Mouse (Mus musculus): ENCODE data around the gene Ano1. TPM values are rescaled to one million over a fixed set of nuclear protein-coding genes. Genes with fewer than 3 reads are reported as not detected.

Ano1 gene
- polyA plus RNA-seq, 1 experiment from 2014 or later: 7.8 TPM

Other genes starting within 250 kb of the Ano1 start
- 30.9 and 31.0 TPM in 2 replicates for gene Ppfia1, start 198.2 kb downstream of the Ano1 start, polyA plus RNA-seq (2015; fragmentation: Nextera tagmentation; extraction: Ambion mirVana)
- gene Fadd, start 169.5 kb downstream of the Ano1 start, polyA plus RNA-seq (2015; fragmentation: Nextera tagmentation; extraction: Ambion mirVana): 5.4 and 5.7 TPM in 2 replicates
- gene Fgf3, start 86.1 kb upstream of the Ano1 start, polyA plus RNA-seq (2015; fragmentation: Nextera tagmentation; extraction: Ambion mirVana): 2.5 and 2.7 TPM in 2 replicates
- not detected in 2 replicates for gene Fgf4, start 95.4 kb upstream of the Ano1 start, polyA plus RNA-seq (2015; fragmentation: Nextera tagmentation; extraction: Ambion mirVana)
- 20.0 and 20.8 TPM in 2 replicates for gene Fgf15, start 144.6 kb upstream of the Ano1 start, polyA plus RNA-seq (2015; fragmentation: Nextera tagmentation; extraction: Ambion mirVana)
- gene LTO1, start 163.1 kb upstream of the Ano1 start, polyA plus RNA-seq (2015; fragmentation: Nextera tagmentation; extraction: Ambion mirVana): 36.3 and 39.3 TPM in 2 replicates
- 34.9 and 41.7 TPM in 2 replicates for gene Ccnd1, start 188.0 kb upstream of the Ano1 start, polyA plus RNA-seq (2015; fragmentation: Nextera tagmentation; extraction: Ambion mirVana)

All from forebrain, embryonic 15.5 days (tissue).